Mouse (Mus musculus) kidney, postnatal 36 days (tissue): ENCODE results near the gene Dcdc2a.

Experiments
- DNase-seq, 2 experiments: peaks; one replicate each; pipeline ENCODE4 v3.0.0; 2021 to 2022; ENCODE audit warnings: mixed read lengths in 2 of 2

The Dcdc2a gene

DNA sequence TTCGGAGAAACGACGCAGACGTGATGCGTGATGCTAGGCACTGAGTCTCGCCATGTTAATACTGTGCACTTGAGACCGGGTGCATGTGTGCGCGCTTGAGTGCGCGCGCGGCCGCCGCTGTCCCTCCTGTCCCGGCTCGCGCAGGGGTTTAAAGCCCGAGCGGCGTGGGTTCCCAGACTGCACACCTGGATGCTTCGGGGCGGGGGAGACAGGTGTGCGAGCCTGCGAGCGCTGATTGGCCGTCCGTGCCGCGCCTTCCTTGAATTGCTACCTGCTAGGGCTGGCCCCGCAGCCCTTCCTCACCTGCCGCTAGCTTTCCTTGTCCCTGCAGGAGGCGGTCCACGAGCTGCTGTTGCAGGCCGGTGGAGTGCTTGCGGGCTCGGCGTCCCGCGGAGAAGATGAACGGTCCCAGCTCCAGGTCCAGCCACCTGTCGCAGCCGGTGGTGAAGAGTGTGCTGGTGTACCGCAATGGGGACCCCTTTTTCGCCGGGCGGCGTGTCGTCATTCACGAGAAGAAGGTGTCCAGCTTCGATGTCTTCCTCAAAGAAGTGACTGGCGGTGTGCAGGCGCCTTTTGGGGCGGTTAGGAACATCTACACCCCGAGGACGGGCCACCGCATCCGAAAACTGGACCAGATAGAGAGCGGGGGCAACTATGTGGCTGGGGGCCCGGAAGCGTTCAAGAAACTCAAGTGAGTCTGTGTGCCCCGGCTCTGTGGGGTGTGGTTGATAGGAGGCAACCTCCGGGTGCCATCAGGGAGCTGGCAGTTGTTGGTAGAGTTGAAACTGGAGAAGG, at the start of gene Dcdc2a:
Gene Dcdc2a (plus strand): TSS at position 132 of the 795 bp plus-strand sequence.
- DNase-seq, result peak; percentile 60 to 70

DNA sequence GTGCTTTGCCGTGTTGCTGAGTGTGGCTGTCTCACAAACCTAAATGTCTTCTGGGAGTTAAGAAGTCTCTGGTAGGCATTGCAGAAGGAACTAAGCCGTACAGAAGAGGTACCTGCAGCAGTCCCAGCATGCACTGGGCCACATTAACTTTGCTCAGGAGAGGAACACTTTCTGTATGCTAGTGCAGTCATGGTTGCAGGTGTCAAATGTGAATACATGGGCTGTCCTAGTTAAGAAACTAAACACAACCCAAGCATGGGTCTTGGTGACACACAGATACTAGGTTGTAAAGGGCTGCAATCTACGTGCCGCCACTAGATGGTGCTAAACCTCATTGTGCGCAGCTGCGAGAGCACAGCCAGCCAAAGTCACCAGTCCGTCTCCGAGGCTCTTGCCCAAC, 48.7 kb upstream of the Dcdc2a start:
- DNase-seq, result peak; percentile 52 to 80

DNA sequence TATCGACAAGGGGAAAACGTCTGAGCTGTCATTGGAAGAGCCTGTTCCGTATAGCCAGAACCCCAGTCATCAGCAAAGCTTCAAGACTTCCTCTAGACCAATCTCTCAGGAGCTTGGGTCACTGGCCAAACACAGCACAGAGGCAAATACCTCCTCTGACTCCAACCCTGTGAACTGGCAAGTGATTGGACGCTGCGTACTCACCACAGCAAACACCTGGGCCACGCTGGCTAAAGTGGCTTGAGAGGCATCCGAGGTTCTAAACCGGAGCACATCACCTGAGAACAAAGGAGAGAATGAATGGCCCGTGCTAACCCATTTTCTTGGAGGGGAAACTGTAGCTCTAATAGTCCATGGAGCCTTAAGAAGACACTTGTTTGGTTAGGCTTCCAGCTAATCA, 37.5 kb upstream of the Dcdc2a start:
- DNase-seq, result no peak

DNA sequence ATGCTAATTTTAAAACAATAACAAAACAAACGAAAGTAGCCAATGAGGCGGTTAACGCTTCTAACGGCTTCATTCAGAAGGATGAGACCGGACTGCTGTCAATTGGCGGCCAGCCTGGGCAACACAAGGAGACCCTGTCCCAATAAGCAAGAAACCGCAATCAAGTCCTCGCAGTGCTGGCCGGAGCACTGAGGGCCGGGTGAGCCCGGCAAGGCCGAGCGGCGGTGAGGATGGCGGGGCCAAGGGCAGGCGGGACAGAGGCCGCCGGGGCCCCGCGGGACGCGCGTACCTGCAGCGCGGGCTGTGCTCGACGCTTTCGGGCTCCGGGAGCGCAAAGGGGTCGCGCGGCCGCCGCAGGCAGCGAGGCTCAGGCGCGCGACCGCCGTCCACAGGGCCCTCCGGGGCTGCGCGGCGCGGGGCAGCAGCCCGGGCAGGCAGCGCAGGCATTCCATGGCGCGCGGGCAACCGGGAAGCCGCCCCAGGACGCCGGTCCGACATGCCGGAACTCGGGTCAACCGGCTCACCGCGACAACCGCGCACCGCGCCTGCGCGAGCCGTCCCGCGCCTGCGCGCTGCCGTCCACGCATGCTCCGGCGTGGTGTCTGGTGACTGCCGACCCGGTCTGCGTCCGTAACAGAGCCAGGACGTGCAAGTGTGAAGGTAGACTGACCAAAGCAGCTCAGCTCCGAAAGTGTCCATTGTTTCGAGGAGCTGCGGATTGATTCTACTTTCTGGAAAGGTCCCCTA, 35.8 kb upstream of the Dcdc2a start, which contains the start of gene Mrs2:
Gene Mrs2 (minus strand): TSS at position 587 of the 747 bp plus-strand sequence.
- peak; percentile 91 to 93 for DNase-seq

DNA sequence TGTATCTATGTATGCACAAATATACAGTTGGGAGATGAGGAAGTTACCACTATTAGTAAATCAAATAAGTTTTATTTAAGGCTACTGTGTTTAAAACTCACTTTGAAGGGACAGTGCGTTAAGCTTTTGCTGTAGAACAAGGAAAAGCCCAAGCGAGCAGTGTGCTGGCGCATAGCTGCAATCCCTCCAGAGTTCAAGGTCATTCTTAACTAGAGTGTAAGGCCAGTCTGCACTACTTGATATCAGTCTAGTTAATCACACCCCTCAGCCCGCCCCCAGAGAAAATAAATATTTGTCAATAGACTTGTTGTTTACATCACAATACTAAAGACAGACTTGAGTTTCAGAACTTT, 35.3 kb upstream of the Dcdc2a start:
- peak in 1 of 2 experiments; percentile 21 for DNase-seq

DNA sequence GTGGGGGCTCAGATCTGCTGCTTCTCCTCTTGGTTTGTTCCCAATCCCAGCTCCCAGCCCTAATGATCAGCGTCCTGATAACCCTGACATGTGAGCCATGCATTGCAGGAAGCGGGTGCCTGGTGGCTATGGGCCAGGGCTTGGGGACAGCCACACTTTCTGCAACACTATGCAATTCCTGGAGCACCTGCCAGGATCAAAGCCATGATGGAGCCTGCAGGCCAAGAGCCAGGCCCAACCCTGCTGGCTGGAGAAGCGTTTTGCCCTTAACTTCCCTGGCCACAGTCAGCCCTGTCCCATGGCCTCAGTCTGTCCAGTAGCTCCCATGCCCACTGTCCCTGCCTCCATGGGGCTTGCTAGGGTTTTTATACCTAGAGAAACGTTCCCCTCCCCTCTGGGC, 33.4 kb upstream of the Dcdc2a start:
- DNase-seq, result no peak

DNA sequence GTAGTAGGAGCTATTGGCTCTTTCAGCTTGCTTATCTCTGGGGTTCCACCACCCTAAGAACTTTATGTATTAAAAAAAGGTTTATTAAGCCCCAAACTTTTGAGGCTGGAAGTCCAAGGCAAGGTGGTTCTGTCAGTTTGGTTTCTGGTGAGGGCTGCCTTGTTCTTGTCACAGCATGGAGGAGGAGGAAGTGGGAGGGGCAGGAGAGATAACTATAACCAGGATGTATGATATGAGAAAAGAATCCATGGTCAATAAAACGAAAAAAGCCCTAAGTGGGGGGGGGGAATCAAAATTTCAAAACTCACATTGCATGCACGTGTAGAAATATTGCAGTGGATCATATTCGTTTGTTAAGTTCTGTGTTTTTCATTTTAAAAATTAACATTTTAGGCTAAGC, 32.7 kb upstream of the Dcdc2a start:
- DNase-seq, result no peak

DNA sequence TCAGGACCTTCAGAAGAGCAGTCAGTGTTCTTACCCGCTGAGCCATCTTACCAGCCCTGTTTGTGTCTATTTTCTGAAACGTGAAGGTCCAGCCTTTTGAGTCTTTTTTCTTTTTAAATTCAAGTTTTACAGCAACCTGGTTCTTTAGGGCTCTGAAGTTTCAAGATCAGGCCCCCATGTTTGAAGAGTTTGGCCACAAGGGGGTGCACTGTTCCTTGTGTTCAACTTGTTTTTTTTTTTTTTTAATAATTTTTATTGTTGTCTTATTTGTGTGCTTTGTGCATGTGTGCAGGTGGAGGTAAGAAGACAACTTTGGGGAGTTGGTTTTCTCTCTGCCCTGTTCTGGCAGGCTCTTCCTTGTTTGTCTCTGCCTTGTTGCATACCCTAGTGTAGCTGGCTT, 31.1 kb upstream of the Dcdc2a start:
- DNase-seq, result peak; percentile 47 to 83

DNA sequence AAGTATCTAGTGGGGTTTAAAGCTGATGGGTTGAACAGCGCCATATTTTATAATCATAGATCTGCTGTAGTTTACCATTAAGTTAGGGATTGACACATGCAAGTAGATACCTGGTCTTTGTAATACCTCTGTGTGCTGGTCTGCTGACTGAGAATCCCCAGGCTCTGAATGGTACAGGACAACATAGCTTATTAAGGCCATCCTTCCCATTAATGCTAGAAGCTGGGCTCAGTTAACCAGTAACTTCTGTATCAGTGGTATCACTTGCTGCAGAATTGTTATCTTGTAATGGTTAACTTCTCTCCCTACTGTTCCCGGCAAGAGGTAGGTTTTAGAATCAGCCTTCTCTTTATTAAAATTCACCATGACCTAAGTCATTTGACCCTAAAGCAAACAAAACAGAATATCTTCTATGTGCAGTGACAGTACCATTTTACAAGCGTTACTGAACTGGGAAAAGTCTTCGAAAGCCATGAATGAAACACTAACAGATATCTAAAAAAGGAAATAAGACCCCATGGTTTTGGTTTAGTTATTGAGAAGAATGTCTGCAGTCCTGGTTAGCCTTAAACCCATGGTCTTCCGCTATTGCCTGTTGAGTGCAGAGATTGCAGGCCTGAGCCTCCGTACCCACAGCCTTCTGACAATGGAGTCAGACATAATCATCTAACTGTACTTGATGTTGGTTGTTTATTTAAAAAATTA, 29.2 kb upstream of the Dcdc2a start:
- DNase-seq, result no peak

DNA sequence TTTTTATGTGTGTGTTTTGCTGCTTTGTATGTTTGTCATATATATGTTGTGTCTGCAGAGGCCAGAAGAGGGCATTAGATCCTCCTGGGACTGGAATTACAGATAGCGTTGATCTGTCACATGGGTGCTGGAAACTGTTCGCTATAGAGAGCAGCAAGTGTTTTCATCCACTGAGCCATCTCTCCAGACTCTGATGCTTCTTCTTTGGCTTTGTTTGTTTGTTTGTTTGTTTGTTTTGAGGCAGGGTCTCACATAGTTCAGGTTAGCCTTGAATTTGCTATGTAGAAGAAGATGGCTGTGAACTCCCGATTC, 28.7 kb upstream of the Dcdc2a start:
- no peak for DNase-seq

DNA sequence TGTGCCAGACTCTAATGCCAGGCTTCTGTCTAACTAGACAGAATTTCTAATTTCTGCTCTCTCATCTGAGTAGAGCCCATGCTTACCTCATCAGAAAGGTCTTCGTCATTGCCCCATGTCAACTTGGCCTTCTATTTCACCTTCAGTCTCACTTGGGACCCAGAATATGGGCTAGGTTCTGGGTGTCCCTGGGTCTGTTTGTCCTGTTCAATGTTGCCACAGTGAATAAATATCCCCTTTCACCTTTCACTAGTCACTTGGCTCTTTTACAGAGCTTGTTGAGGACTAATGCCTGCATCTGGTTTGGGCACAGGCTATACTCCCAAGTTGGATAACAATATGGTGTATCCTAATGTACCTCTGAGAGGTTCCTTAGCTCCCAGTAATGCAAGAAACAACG, 16.3 kb upstream of the Dcdc2a start:
- no peak for DNase-seq

DNA sequence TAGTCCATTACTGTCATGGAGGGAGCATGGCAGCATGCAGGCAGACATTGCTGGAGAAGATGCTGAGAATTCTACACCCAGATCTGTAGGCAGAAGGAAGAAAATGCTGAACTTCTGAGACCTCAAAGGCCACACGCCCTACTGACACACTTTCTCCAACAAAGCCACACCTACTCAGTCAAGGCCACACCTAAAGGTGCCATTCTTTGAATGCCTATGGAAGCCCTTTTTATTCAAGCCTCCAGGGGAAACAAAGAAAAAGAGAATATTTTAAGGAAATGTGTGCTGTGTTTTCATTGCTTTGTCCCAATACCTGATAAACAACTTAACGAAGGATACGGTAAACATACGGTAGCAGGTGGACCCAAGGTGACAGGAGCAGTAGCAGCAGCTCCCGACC, 3.1 kb upstream of the Dcdc2a start:
- DNase-seq, result no peak

DNA sequence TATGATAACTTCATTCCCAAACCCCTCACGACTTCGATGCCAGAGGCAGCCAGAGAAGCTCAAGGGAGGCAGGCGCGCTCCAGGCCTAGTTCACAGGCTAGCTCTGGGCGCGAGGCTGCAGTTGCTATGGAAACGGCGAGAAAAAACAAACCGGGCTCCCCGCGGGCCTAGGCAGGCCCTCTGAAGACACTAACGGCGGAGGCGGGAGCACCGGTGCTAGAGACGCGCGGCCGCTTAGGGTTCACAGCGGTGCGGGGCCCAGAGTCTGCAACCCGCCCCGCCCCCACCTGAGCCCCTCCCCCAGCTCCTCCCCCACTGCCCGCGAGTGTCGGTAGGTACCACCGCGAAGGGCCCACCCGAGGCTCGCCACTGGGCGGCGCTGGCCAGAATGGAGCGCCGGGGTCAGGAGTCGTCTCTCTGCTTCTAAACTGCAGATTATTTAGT, 671 bp upstream of the Dcdc2a start:
- DNase-seq, result peak; percentile 63 to 81

DNA sequence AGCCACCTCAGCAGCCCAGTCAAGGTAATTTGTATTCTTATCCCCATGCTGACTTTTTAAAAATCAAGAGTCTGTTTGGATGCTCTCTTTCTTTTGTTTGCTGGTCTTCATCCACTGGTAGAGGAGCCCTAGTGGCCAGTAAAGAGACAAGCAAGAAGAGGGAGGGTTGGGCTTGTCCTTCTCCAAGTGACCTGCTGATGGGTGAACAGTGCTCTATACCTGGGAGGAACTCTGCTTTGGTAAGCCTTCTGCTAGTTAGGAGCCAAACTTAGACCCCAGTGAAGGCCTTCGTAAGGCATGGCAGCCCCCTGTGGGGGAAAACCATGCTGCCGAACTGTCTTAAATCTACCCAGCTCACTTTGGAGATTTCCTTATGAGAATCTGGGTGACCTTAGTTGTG, 10.9 kb downstream of the Dcdc2a start:
- DNase-seq, result no peak

DNA sequence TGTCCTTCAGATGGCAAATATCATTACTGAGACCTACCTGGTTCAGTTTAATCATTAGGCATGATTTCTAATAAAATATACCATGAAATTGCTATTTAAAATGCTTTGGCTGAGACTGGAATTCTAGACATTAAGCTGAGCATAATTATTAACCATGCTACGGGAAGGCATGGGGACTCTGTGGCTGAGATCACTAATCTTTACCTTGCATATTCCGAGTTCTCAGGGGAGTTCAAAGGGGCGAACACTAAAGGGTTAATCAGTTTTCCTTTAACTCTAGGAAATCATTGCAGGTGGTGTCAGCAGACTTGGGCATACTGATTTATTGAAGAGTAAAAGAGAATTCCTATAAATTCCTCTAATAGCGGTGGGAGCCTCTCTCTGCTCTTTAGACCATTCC, 11.4 kb downstream of the Dcdc2a start:
- DNase-seq, result no peak

DNA sequence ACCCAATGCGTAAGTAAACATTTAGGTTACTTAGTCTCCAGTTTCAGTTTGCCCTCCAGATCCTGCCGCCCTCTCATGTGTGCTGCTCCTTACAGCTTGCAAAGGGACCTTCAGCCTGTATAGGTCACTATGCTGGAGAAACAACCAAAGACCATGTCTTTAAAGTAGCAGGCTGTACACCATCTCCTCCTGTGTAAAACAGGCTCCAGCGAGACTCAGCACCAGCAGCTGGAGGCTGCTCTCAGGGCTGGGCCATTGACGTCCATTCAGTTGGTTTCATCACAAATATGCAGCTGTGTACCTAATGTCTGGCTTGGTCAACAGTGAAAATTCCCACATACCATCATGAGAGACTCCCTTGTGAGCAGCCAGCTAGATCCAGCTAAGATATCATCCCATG, 14.0 kb downstream of the Dcdc2a start:
- DNase-seq, result no peak

DNA sequence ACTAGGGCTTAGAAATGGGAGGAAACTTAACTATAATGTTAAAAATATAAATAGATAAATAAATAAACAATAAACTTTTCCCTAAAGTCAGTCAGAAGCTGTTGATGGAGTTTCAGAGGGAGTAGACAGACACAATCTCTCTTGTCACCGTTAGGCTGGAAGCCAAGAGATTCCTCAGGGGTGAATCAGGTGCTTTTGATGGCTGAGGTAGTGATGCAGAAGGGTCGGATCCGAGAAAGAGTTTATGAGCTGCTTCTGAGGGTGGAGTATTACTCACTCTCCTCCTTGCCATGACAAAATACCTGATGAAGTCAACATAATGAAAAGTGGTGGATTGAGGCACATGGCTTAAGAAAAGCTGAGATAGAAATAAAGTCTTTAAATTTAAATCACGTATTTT, 15.0 kb downstream of the Dcdc2a start:
- no peak for DNase-seq

DNA sequence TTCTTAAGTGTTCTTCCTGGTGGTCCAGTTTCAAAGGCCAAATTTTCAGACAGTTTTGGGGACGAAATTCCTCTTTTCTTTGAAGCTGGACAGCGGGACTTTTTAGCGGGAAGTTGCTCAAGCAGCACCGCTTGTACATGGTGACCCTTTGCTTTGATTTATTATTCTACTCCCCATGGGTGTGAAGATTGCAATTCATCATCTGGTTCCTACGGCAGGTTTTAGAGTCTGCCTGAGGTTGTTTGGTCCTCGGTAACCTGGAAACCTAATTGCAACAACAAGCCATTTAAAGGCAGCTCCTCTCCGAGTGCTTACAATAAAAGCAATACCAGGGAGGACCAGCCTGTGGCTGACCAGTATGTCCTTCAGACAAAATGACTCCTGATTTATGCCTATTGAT, 21.5 kb downstream of the Dcdc2a start:
- peak; percentile 35 for DNase-seq

DNA sequence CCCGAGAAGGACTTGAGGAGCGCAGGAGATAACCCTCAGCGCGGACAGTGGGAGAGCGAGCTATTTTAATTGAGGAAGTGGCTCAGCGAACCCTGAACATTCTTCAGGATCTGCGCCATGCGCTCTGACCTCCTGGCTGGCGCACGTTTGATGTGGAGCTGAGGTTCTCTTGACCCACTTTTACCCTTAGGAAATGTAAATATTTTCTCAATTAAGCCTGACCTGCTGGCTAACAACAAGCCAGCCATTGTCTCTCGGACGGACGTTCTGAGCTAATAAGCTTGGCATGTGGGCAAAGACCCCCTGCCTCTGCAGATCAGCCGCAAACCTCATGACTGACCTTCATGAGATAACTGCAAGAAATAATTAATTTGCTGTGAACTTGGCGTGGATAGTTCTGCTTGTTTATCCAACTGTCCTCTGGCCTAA, 27.4 kb downstream of the Dcdc2a start:
- DNase-seq, result peak; percentile 52 to 62

DNA sequence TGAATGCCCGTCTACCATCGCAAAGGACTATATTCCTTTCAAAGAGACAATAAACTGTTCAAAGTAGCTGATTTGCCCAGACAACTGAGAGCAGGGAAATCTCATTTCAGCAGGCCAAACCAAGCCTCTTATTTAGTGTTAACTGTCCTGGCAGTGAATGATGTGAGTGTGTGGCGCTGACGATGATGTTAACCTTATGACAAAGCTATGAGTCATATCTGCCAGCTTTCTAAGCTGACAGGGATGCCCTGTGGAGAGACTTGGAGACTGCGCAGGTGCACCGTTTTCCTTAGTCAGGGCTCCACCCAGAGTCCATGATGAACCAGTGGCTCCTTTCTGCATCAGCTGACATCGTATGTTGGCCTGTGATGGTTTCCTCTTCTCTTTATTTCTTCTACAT, 29.3 kb downstream of the Dcdc2a start:
- DNase-seq, result no peak

DNA sequence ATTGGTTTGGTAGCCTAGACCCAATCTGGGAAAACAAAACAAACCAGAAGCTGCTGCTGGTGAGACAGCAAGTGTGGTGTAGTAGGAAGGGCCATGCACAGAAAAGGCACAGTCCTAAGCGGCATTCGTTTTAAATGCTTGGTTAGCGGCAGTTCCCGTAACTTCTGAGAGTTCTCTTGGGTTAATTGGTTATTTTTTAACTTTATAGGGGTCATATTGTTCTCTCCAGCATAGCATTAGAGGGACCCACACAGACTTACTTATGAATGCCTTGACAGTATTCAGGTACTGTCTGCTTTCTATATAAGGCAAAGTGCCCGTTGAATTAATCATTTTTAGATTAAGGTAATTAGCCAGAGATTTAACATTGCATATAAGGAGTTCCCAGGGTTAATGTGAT, 35.5 kb downstream of the Dcdc2a start:
- peak; percentile 40 to 65 for DNase-seq

DNA sequence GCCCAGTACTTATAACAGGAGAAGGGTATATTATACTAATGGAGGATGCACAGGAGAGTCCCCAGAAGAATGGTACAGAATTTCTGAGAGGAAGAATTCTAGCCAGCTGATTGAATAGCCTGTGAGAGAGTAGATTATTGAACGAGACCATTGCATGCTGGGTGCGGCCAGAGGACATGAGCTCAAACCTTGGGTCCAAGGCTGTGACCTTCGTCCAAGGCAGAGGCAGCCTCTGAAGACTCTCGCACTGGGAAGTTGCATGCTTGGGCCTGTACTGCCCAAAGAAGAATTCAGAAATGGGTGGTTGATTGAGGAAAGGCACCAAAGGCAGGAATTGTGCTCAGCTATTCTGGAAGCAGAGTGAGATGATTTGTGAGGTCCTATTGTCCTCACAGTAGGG, 38.0 kb downstream of the Dcdc2a start:
- peak; percentile 37 to 46 for DNase-seq

DNA sequence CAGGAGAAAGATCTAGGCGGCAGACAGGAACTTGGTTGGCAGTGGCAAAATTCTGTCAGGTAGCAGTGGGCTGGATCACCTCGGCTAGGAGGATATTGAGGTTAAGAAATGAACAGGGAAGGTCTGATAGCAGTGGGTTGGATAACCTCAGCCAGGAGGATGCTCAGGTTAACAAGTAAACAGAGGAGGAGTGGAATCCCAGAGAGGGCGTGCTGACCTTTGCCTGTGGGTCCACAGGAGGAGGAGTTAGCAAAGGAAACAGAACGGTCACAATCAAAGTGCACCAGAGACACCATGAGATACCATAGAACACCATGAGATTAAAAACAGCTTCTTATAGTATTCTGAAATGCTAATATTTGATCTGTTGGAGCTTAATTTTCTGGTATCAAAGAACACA, 38.6 kb downstream of the Dcdc2a start:
- peak; percentile 68 to 83 for DNase-seq

DNA sequence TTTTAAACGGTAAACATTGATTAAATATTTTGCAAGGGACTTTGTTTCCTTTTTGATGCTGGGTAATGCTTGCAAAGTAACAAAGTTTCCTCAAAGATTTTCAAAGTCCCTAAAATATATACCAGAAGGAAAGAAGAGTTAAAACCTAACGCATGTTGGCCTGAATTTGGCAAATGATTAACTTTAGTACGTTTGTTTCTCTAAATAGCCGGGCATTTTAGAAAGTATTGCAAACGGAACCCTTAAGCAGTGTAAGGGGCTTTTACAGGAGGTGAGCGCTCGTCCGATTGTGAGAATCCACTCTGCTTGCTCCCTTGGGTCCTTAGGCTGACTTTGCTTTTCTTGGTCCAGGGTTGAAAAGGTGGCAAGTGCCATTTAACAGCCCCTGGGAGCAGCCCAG, 41.5 kb downstream of the Dcdc2a start:
- DNase-seq, result peak in 1 of 2 experiments; percentile 21
